Mouse (Mus musculus) lung, postnatal 0 days (tissue): ENCODE data around the gene Ermard.
"Not testable (repeated sequence)": the region's sequence is repeated elsewhere in the genome, so short reads cannot be mapped to it uniquely, and the experiment has no call there.

Experiments used
- CTCF ChIP-seq: IDR thresholded peaks from 2 replicates; pipeline ENCODE4 v1.5.1; 2016; ENCODE audit warnings: antibody characterized with exemption, mild to moderate bottlenecking
- EP300 ChIP-seq: IDR thresholded peaks from 2 replicates; pipeline ENCODE4 v1.6.1; 2016; ENCODE audit warnings: antibody characterized with exemption, mild to moderate bottlenecking, control low read depth

GRCm38 (mm10) chr17:15023878-15024492 is 17.0 kb upstream of the Ermard start:
- not testable (repeated sequence) for TF ChIP-seq CTCF, EP300
